Mouse (Mus musculus): ENCODE data around the gene Foxk1. TPM values are rescaled to one million over a fixed set of nuclear protein-coding genes. Genes with fewer than 3 reads are reported as not detected.

Foxk1 gene
- polyA plus RNA-seq, 2 experiments = 6.0 to 18.6 TPM

- no peak overlapping the region for H3K4me3 ChIP-seq (replicated peaks; ENCODE audit: low read length)
- ATAC-seq (ENCODE audit: low FRiP score, low read depth) (no peak), DNase-seq (ENCODE audit: low spot score) (no peak)
- peaks cover 65% of the 10 kb centered on the region for H3K36me3 ChIP-seq (ENCODE audit: control insufficient read depth, insufficient read depth, low read length)
- no peak overlapping the region for H3K27ac ChIP-seq (replicated peaks; ENCODE audit: low read depth, low read length)
- whole genome bisulfite sequencing = 93% methylated on average over 9 of the region's 9 CpGs
- H3K4me2 ChIP-seq (replicated peaks; ENCODE audit: low read depth, low read length, severe bottlenecking) = no peak overlapping the region
- H3K9ac ChIP-seq (ENCODE audit: low read depth, low read length, severe bottlenecking) = no peak overlapping the region
- H3K4me1 ChIP-seq (ENCODE audit: control insufficient read depth, insufficient read depth, low read length) = peaks cover 6% of the 10 kb centered on the region
- no peaks in the 10 kb centered on the region for H3K9me3 ChIP-seq (ENCODE audit: control insufficient read depth, low read length)
- TF ChIP-seq POLR2A (IDR thresholded peaks at IDR 0.05; ENCODE audit: borderline replicate concordance, extremely low read depth, insufficient read depth, insufficient read length) = no peak
- no peaks in the 10 kb centered on the region for H3K27me3 ChIP-seq (ENCODE audit: control insufficient read depth, insufficient read depth, low read length)
Observed at GRCm38 (mm10) chr5:142450846-142451245, 49.5 kb downstream of the Foxk1 start.

- 18% methylated on average over 1 of the region's 1 CpGs for WGBS
- Histone ChIP-seq H3K4me1 (ENCODE audit: control insufficient read depth, insufficient read depth, low read length) (peaks cover 4% of the 10 kb centered on the region), H3K27me3 (ENCODE audit: control insufficient read depth, insufficient read depth, low read length) (no peaks in the 10 kb centered on the region), H3K9ac (ENCODE audit: low read depth, low read length, severe bottlenecking) (no peak overlapping the region), H3K4me3 (replicated peaks; ENCODE audit: low read length) (no peak overlapping the region), H3K9me3 (ENCODE audit: control insufficient read depth, low read length) (no peaks in the 10 kb centered on the region), H3K4me2 (replicated peaks; ENCODE audit: low read depth, low read length, severe bottlenecking) (no peak overlapping the region), H3K27ac (replicated peaks; ENCODE audit: low read depth, low read length) (no peak overlapping the region), H3K36me3 (ENCODE audit: control insufficient read depth, insufficient read depth, low read length) (peaks cover 74% of the 10 kb centered on the region)
- ATAC-seq (ENCODE audit: low FRiP score, low read depth) = no peak
- TF ChIP-seq POLR2A (IDR thresholded peaks at IDR 0.05; ENCODE audit: borderline replicate concordance, extremely low read depth, insufficient read depth, insufficient read length) = no peak
- no peak for DNase-seq (ENCODE audit: low spot score)
Observed at GRCm38 (mm10) chr5:142451759-142452158, 50.5 kb downstream of the Foxk1 start.

DNA sequence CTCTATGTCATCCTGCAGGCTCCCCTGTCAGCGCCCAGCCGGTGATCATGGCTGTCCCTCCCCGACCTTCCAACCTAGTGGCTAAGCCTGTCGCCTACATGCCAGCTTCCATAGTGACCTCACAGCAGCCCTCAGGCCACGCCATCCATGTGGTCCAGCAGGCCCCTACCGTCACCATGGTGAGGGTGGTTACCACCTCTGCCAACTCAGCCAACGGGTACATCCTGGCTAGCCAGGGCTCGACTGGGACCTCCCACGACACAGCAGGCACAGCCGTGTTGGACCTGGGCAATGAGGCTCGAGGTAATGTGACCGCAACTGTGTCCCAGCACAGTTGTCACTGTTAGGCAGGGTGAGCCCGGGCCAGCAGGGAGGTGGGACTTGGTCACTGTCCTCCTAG, 52.4 kb downstream of the Foxk1 start:
- Histone ChIP-seq H3K4me3 (replicated peaks; ENCODE audit: low read length) (no peak overlapping the region), H3K27me3 (ENCODE audit: control insufficient read depth, insufficient read depth, low read length) (no peaks in the 10 kb centered on the region), H3K36me3 (ENCODE audit: control insufficient read depth, insufficient read depth, low read length) (peaks cover 92% of the 10 kb centered on the region), H3K9ac (ENCODE audit: low read depth, low read length, severe bottlenecking) (no peak overlapping the region), H3K9me3 (ENCODE audit: control insufficient read depth, low read length) (no peaks in the 10 kb centered on the region), H3K4me1 (ENCODE audit: control insufficient read depth, insufficient read depth, low read length) (no peaks in the 10 kb centered on the region), H3K4me2 (replicated peaks; ENCODE audit: low read depth, low read length, severe bottlenecking) (no peak overlapping the region), H3K27ac (replicated peaks; ENCODE audit: low read depth, low read length) (no peak overlapping the region)
- WGBS = 95% methylated on average over 13 of the region's 13 CpGs
- ATAC-seq (ENCODE audit: low FRiP score, low read depth) = no peak
- DNase-seq (ENCODE audit: low spot score) = no peak
- TF ChIP-seq POLR2A (IDR thresholded peaks at IDR 0.05; ENCODE audit: borderline replicate concordance, extremely low read depth, insufficient read depth, insufficient read length) = no peak

DNA sequence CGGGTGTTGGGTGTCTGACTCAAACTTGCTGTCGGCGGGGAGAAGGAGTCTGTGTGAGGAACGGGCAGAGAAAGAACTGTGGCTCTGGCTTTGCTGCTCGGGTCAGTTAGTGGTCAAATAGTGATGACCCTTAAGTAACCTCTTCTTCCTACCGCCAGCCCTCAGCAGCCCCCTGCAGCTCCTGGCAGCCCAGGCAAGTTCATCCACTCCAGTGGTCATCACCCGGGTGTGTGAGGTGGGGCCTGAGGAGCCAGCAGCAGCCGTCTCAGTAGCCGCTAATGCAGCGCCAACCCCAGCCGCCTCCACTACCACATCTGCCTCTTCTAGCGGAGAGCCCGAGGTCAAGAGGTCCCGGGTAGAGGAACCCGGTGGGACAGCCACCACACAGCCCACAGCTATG, 55.0 kb downstream of the Foxk1 start:
- Histone ChIP-seq H3K27ac (replicated peaks; ENCODE audit: low read depth, low read length) (no peak overlapping the region), H3K9ac (ENCODE audit: low read depth, low read length, severe bottlenecking) (no peak overlapping the region), H3K4me3 (replicated peaks; ENCODE audit: low read length) (no peak overlapping the region), H3K36me3 (ENCODE audit: control insufficient read depth, insufficient read depth, low read length) (peaks cover 88% of the 10 kb centered on the region), H3K4me2 (replicated peaks; ENCODE audit: low read depth, low read length, severe bottlenecking) (no peak overlapping the region), H3K9me3 (ENCODE audit: control insufficient read depth, low read length) (no peaks in the 10 kb centered on the region), H3K27me3 (ENCODE audit: control insufficient read depth, insufficient read depth, low read length) (no peaks in the 10 kb centered on the region), H3K4me1 (ENCODE audit: control insufficient read depth, insufficient read depth, low read length) (no peaks in the 10 kb centered on the region)
- 68% methylated on average over 15 of the region's 15 CpGs for WGBS
- TF ChIP-seq POLR2A (IDR thresholded peaks at IDR 0.05; ENCODE audit: borderline replicate concordance, extremely low read depth, insufficient read depth, insufficient read length) = no peak
- DNase-seq (ENCODE audit: low spot score) (no peak), ATAC-seq (ENCODE audit: low FRiP score, low read depth) (no peak)

GRCm38 (mm10) chr5:142457345-142457744, 56.0 kb downstream of the Foxk1 start:
- H3K27me3 ChIP-seq (ENCODE audit: control insufficient read depth, insufficient read depth, low read length) = no peaks in the 10 kb centered on the region
- no peak for ATAC-seq (ENCODE audit: low FRiP score, low read depth)
- peaks cover 80% of the 10 kb centered on the region for H3K36me3 ChIP-seq (ENCODE audit: control insufficient read depth, insufficient read depth, low read length)
- no peaks in the 10 kb centered on the region for H3K4me1 ChIP-seq (ENCODE audit: control insufficient read depth, insufficient read depth, low read length)
- no peak overlapping the region for H3K4me2 ChIP-seq (replicated peaks; ENCODE audit: low read depth, low read length, severe bottlenecking)
- TF ChIP-seq POLR2A (IDR thresholded peaks at IDR 0.05; ENCODE audit: borderline replicate concordance, extremely low read depth, insufficient read depth, insufficient read length) = no peak
- H3K27ac ChIP-seq (replicated peaks; ENCODE audit: low read depth, low read length) = no peak overlapping the region
- WGBS = 52% methylated on average over 10 of the region's 10 CpGs
- no peaks in the 10 kb centered on the region for H3K9me3 ChIP-seq (ENCODE audit: control insufficient read depth, low read length)
- no peak for DNase-seq (ENCODE audit: low spot score)
- H3K9ac ChIP-seq (ENCODE audit: low read depth, low read length, severe bottlenecking) = no peak overlapping the region
- H3K4me3 ChIP-seq (replicated peaks; ENCODE audit: low read length) = no peak overlapping the region
